Mouse (Mus musculus): Measurements from ENCODE around the gene Prkar1b. TPM values are rescaled to one million over a fixed set of nuclear protein-coding genes. Genes with fewer than 3 reads are reported as not detected.

The Prkar1b gene
- polyA plus RNA-seq, 2 experiments: 0.44 to 0.73 TPM

GRCm38 (mm10) chr5:139138926-139139472 is 10.8 kb downstream of the Prkar1b start:
- Histone ChIP-seq H3K36me3 (replicated peaks; ENCODE audit: control insufficient read depth, insufficient read depth, low read depth) (no peaks in the 10 kb centered on the region), H3K4me2 (ENCODE audit: low read depth) (no peak overlapping the region), H3K27me3 (ENCODE audit: control insufficient read depth, insufficient read depth, low read length) (no peaks in the 10 kb centered on the region), H3K4me1 (replicated peaks; ENCODE audit: control insufficient read depth in 2 of 2, insufficient read depth in 2 of 2, low read length in 1 of 2) (no peaks in the 10 kb centered on the region), H3K9ac (replicated peaks) (no peak overlapping the region), H3K4me3 (ENCODE audit: insufficient read depth in 1 of 2, low read depth in 2 of 2, low read length in 2 of 2) (no peak overlapping the region), H3K9me3 (ENCODE audit: control insufficient read depth, low read length) (no peaks in the 10 kb centered on the region), H3K27ac (no peak overlapping the region)
- ATAC-seq (ENCODE audit: insufficient read depth) (no peak), DNase-seq (ENCODE audit: low read depth in 3 of 3, low spot score in 3 of 3) (no peak)
- WGBS (ENCODE audit: insufficient replicate concordance): 68% methylated on average over 8 of the region's 8 CpGs
- TF ChIP-seq EP300 (IDR thresholded peaks at IDR 0.05; ENCODE audit: low read depth) (no peak), CTCF (IDR thresholded peaks at IDR 0.05; ENCODE audit: low read depth) (no peak)

GRCm38 (mm10) chr5:139138261-139138925 is 11.4 kb downstream of the Prkar1b start:
- Histone ChIP-seq H3K27ac (no peak overlapping the region), H3K9me3 (ENCODE audit: control insufficient read depth, low read length) (no peaks in the 10 kb centered on the region), H3K4me2 (ENCODE audit: low read depth) (no peak overlapping the region), H3K4me1 (replicated peaks; ENCODE audit: control insufficient read depth in 2 of 2, insufficient read depth in 2 of 2, low read length in 1 of 2) (no peaks in the 10 kb centered on the region), H3K27me3 (ENCODE audit: control insufficient read depth, insufficient read depth, low read length) (no peaks in the 10 kb centered on the region), H3K36me3 (replicated peaks; ENCODE audit: control insufficient read depth, insufficient read depth, low read depth) (no peaks in the 10 kb centered on the region), H3K9ac (replicated peaks) (no peak overlapping the region), H3K4me3 (ENCODE audit: insufficient read depth in 1 of 2, low read depth in 2 of 2, low read length in 2 of 2) (no peak overlapping the region)
- TF ChIP-seq EP300 (IDR thresholded peaks at IDR 0.05; ENCODE audit: low read depth) (no peak), CTCF (IDR thresholded peaks at IDR 0.05; ENCODE audit: low read depth) (no peak)
- WGBS (ENCODE audit: insufficient replicate concordance): 60% methylated on average over 12 of the region's 12 CpGs
- no peak for ATAC-seq (ENCODE audit: insufficient read depth)
- no peak for DNase-seq (ENCODE audit: low read depth in 3 of 3, low spot score in 3 of 3)

GRCm38 (mm10) chr5:139137176-139137575 is 12.6 kb downstream of the Prkar1b start:
- 79% methylated on average over 6 of the region's 6 CpGs for WGBS (ENCODE audit: insufficient replicate concordance)
- TF ChIP-seq CTCF (IDR thresholded peaks at IDR 0.05; ENCODE audit: low read depth) (no peak), EP300 (IDR thresholded peaks at IDR 0.05; ENCODE audit: low read depth) (no peak)
- no peak for ATAC-seq (ENCODE audit: insufficient read depth)

GRCm38 (mm10) chr5:139136341-139136740 is 13.5 kb downstream of the Prkar1b start:
- Histone ChIP-seq H3K27me3 (ENCODE audit: control insufficient read depth, insufficient read depth, low read length) (no peaks in the 10 kb centered on the region), H3K9me3 (ENCODE audit: control insufficient read depth, low read length) (no peaks in the 10 kb centered on the region), H3K4me1 (replicated peaks; ENCODE audit: control insufficient read depth in 2 of 2, insufficient read depth in 2 of 2, low read length in 1 of 2) (no peaks in the 10 kb centered on the region), H3K4me2 (ENCODE audit: low read depth) (no peak overlapping the region), H3K4me3 (ENCODE audit: insufficient read depth in 1 of 2, low read depth in 2 of 2, low read length in 2 of 2) (no peak overlapping the region), H3K36me3 (replicated peaks; ENCODE audit: control insufficient read depth, insufficient read depth, low read depth) (no peaks in the 10 kb centered on the region), H3K9ac (replicated peaks) (no peak overlapping the region), H3K27ac (no peak overlapping the region)
- no peak for TF ChIP-seq EP300 (IDR thresholded peaks at IDR 0.05; ENCODE audit: low read depth)
- TF ChIP-seq CTCF (IDR thresholded peaks at IDR 0.05; ENCODE audit: low read depth): no peak
- WGBS (ENCODE audit: insufficient replicate concordance): 61% methylated on average over 1 of the region's 1 CpGs
- DNase-seq (ENCODE audit: low read depth in 3 of 3, low spot score in 3 of 3) (no peak), ATAC-seq (ENCODE audit: insufficient read depth) (no peak)

More at GRCm38 (mm10) chr5:139137176-139137575, 12.6 kb downstream of the Prkar1b start:
- Histone ChIP-seq H3K36me3 (replicated peaks; ENCODE audit: control insufficient read depth, insufficient read depth, low read depth) (no peaks in the 10 kb centered on the region), H3K4me1 (replicated peaks; ENCODE audit: control insufficient read depth in 2 of 2, insufficient read depth in 2 of 2, low read length in 1 of 2) (no peaks in the 10 kb centered on the region), H3K9me3 (ENCODE audit: control insufficient read depth, low read length) (no peaks in the 10 kb centered on the region), H3K4me3 (ENCODE audit: insufficient read depth in 1 of 2, low read depth in 2 of 2, low read length in 2 of 2) (no peak overlapping the region), H3K27ac (no peak overlapping the region), H3K4me2 (ENCODE audit: low read depth) (no peak overlapping the region), H3K27me3 (ENCODE audit: control insufficient read depth, insufficient read depth, low read length) (no peaks in the 10 kb centered on the region), H3K9ac (replicated peaks) (no peak overlapping the region)
- DNase-seq (ENCODE audit: low read depth in 3 of 3, low spot score in 3 of 3): no peak

- H3K27ac ChIP-seq: no peak overlapping the region
- H3K4me1 ChIP-seq (replicated peaks; ENCODE audit: control insufficient read depth in 2 of 2, insufficient read depth in 2 of 2, low read length in 1 of 2): no peaks in the 10 kb centered on the region
- no peak overlapping the region for H3K9ac ChIP-seq (replicated peaks)
- peaks cover 10% of the 10 kb centered on the region for H3K27me3 ChIP-seq (ENCODE audit: control insufficient read depth, insufficient read depth, low read length)
- ATAC-seq (ENCODE audit: insufficient read depth) (no peak), DNase-seq (ENCODE audit: low read depth in 3 of 3, low spot score in 3 of 3) (no peak)
- no peak overlapping the region for H3K4me3 ChIP-seq (ENCODE audit: insufficient read depth in 1 of 2, low read depth in 2 of 2, low read length in 2 of 2)
- TF ChIP-seq EP300 (IDR thresholded peaks at IDR 0.05; ENCODE audit: low read depth) (no peak), CTCF (IDR thresholded peaks at IDR 0.05; ENCODE audit: low read depth) (no peak)
- no peak overlapping the region for H3K4me2 ChIP-seq (ENCODE audit: low read depth)
- no peaks in the 10 kb centered on the region for H3K9me3 ChIP-seq (ENCODE audit: control insufficient read depth, low read length)
- WGBS (ENCODE audit: insufficient replicate concordance): 70% methylated on average over 8 of the region's 8 CpGs
- no peaks in the 10 kb centered on the region for H3K36me3 ChIP-seq (replicated peaks; ENCODE audit: control insufficient read depth, insufficient read depth, low read depth)
Observed at GRCm38 (mm10) chr5:139134501-139134900, 15.3 kb downstream of the Prkar1b start.
